Mouse (Mus musculus) cerebellum, adult 2 months (tissue): ENCODE results near the gene Ccdc116.

ENCODE experiments used
- CTCF ChIP-seq: fragments of 200-500 bp; IDR thresholded peaks from 2 replicates; pipeline ENCODE4 v1.5.1; 2011; ENCODE audit warnings: low read depth, mild to moderate bottlenecking, control low read depth, low read length, moderate library complexity, borderline replicate concordance; ENCODE audit not compliant: insufficient read depth
- POLR2A ChIP-seq: fragments of 200-500 bp; IDR thresholded peaks from 2 replicates; pipeline ENCODE4 v1.6.1; 2011; ENCODE audit warnings: low read length, control low read depth, borderline replicate concordance; ENCODE audit not compliant: insufficient read depth

DNA sequence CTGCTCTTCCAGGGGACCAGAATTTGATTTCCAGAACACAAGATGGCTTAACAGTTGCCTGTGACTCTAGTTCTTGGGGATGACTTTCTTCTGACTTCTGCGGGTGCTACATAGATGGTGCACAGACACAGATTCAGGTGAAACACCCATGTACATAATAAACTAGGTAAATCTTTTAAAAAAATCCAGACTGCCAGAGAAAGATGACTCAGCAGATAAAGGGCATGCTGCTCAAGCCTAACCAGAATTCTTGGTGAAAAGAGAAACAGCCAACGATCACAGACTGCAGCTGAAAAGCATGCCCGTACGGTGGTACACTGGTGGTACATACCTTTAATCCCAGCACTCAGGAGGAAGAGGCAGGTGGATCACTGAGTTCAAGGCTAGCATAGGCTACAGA, 46.8 kb upstream of the Ccdc116 start:
- no peak for TF ChIP-seq CTCF
- no peak for TF ChIP-seq POLR2A
